Mouse (Mus musculus) MN1 (cell line): ENCODE results near the gene Rasgef1b.

Source experiments
- DNase-seq: peaks from one replicate; pipeline ENCODE4 v3.0.0-alpha.2; 2016; ENCODE audit warnings: low spot score

The Rasgef1b gene

DNA sequence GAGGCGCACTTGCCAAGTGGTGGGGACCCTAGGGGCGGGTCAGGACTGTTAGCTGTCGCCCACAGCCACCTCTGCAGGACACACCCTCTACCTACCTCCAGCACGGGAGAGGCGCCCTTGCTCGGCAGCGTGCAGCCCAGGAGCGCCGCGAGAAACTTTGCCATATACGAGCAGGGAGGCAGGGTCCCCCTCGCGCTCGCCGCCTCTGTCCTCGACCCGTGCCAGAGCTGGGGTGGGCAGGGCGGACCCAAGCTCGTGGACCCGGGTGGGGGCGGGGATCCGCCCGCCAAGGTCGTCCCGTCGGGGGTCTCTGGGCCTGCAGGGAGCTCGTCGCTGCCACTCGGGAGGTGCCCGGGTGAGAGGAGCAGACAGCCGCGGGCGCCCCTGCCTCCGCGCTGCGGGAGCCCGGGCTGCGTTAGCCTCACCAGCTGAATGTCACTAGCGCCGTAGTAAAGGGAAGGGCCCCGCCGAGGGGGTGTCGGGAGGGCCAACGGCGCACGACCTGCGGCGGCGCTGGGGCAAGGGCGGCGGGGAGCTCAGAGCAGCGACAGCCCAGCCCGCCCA lies at the start of gene Rasgef1b:
TSS of gene Rasgef1b (minus strand) at position 417 of the 564 bp plus-strand sequence.
- DNase-seq = no peak

DNA sequence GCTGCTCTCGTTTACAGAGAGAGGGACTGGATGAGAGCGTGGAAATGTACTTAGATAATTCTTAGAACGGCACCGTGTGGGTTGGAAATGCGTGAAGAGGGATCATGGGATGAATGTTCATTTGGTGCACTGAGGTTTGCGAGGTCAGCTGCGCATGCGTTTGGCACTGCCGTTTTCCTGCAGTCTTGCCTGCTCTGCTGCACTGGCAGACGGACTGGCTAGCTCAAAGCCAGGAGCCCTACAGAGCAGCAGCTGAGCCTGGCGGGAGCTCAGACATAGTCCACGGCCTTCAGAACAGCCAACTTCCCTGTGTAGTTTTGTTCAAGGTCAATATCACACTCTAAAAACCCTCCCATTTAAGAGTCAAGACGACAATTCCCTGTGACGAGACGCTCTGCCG lies 46.5 kb upstream of the Rasgef1b start:
- DNase-seq = no peak

GRCm38 (mm10) chr5:99773265-99773664 lies 44.4 kb upstream of the Rasgef1b start:
- DNase-seq = no peak

- DNase-seq = no peak
Observed at GRCm38 (mm10) chr5:99764246-99764645, 35.4 kb upstream of the Rasgef1b start.

DNA sequence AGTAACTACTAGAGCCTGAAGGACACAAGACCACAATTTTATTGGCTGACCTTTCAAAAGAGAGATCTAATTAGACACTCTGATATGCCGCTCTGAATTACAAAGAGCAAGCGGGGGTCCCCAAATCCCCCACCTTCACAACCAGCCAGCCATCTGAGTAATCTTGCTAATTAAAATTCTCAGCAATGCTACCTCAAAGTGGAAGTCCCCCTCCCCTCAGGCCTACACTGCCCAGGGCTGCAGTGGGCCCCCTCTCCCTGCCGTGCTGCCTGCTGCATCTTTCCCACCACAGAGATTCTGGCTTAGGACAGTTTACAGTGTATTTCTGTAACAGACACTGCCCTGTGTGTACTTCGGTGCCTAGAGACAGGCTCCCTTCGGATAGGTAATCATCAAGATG lies 30.0 kb upstream of the Rasgef1b start:
- DNase-seq = no peak

GRCm38 (mm10) chr5:99753843-99754242 lies 25.0 kb upstream of the Rasgef1b start:
- no peak for DNase-seq

- DNase-seq = no peak
Observed at GRCm38 (mm10) chr5:99753368-99753767, 24.5 kb upstream of the Rasgef1b start.

- DNase-seq = no peak
Observed at GRCm38 (mm10) chr5:99752670-99753231, 23.9 kb upstream of the Rasgef1b start.

GRCm38 (mm10) chr5:99748417-99748816 lies 19.6 kb upstream of the Rasgef1b start:
- DNase-seq = no peak

GRCm38 (mm10) chr5:99746087-99746486 lies 17.2 kb upstream of the Rasgef1b start:
- no peak for DNase-seq

GRCm38 (mm10) chr5:99742874-99743273 lies 14.0 kb upstream of the Rasgef1b start:
- no peak for DNase-seq

DNA sequence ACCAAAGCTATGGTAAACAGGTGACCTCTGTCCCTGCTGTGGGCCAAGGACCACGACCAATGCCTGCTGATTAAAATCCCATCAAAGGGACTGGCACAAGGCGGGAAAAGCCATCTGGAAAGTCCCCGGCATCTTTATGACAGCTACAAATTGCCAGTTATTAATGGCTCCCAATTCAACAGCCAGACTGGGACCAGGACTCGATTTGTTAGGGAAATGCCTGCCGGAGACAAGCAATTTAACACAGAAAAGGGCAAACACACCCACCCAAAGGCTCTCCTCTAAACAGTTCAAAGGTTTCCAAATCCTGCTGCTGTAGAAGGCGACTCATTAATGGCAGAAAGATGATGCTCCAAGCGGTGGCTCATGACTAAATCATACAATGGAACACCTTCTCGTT lies 13.2 kb upstream of the Rasgef1b start:
- no peak for DNase-seq

DNA sequence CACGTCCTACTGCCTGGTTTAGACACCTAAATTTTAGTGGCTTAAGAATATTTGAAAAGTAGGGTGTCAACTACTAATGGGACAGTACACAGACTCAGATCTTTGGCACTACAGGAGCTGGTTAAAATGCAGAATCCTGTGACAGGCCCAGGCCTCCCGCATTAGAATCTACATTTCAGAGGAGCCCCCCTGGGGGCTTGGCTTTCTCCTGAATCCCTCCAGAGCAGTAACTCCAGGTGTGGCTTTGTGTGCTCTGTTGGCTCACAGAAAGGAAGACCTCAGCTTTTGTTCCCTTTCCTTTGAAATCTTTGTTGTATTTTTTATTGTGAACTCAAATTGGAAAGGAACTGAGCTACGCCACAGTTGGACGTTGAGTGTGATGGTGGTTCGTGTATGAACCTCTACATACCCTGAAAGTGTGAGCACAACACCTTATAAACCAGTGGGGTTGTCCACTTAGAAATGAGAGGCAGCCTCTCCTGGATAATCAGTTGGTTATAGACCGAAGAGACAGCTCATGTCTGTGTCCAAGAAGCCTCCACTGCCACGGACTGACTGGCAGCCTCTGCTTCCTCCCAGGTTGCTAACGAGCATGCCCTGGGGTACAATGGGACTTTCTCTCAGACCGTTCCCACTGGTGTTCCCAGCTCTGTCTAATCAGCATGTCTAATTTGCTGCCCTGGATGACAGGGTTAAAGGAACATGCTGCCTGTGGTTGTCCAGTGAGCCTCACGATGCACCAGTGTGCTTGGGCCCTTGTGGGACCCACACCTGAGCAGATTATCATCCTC lies 9.3 kb upstream of the Rasgef1b start:
- DNase-seq = no peak

DNA sequence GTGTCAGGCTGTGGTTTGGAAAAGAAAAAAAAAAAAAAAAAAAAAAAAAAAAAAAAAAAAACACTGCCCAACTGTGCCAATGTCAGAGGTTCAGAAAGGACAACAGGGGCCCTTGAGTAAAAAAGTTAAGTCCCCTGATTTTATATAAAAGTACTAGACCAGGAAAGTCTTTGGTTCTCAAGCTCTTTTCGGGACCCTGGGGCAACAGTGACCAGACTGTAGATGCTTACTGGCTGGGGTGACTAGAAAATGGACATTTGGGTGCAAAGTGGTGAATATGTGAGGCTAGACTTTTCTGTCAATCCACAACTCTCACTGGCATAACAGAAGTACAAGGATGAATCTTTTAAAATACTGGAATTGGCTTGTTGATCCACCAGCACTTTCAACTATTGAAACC lies 1.1 kb upstream of the Rasgef1b start:
- DNase-seq = no peak

GRCm38 (mm10) chr5:99729361-99729882 lies 557 bp upstream of the Rasgef1b start:
- no peak for DNase-seq

- DNase-seq = no peak
Observed at GRCm38 (mm10) chr5:99728027-99728451, 826 bp downstream of the Rasgef1b start.

DNA sequence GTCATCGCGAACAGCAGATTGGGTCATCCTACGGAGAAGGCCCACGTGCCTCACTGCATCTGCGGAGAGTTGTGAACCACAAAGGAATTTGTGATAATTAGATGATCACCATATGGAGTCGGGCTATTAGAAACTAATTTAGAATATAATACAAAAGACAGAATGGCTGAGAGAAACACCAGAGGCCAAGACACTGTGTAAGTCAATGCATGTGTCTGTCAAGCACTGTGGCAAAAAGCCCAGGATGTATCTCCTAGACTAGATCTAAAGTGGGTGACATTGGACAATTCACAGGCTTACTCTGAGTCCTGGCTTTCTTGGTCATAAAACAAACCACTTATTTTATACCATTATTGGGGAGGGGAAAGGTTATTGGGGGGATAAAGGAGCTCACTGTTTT lies 4.9 kb downstream of the Rasgef1b start:
- DNase-seq = no peak

DNA sequence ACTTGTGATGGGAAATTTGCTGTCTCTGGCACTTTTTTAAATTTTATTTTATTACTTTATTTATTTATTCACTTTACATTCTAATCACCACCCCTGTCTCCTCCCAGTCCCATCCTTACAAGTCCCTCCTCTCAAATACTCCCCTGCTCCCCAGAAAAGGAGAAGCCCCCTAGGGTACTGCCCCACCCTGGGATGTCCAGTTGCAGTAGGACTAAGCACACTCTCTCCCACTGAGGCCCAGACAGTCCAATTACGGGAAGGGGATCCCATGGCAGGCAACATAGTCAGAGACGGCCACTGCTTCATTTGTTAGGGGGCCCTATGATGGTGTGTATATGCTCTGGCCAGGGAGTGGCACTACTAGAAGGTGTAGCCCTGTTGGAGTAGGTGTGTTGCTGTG lies 6.6 kb downstream of the Rasgef1b start:
- no peak for DNase-seq

DNA sequence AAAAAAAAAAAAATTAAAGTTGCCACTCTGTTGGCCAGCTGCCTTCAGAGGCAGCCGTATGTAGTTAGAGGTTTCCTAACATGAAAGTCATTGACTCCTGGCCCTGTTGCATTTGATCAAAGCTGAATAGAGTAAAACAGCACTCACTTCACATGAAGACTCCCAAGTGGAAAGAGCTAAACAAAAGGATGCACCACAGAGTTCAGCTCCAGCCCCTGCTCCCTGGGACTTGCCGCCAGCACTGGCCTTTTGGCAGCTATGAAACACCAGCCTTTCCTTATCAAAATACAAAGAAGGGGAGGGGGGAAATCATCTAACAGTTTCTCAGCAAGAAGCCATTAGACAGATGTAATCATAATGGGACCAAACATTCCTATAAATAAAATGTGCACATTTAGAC lies 8.3 kb downstream of the Rasgef1b start:
- no peak for DNase-seq

GRCm38 (mm10) chr5:99717917-99718316 lies 10.9 kb downstream of the Rasgef1b start:
- DNase-seq = no peak

DNA sequence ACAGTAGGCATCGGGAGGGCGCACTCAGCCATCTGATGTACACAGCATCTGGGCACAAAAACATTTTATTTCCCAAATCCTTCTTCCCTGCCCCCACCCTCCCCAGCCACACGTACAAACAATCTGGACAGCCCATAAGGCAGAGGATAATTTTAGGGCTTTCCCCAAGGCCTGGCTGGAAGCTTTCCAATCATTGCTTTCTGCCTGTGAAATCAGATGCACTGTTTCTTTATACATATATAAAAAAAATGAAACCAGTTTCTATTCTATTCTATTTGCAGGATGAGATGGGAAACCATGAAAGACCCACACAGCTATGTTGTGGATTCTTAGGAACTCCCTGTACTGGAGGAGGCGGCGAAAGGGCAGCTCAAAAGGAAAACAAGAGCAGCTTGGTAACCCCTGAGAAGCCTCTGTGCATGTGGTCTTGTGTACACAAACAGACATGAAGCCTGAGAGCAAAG lies 13.6 kb downstream of the Rasgef1b start:
- no peak for DNase-seq

DNA sequence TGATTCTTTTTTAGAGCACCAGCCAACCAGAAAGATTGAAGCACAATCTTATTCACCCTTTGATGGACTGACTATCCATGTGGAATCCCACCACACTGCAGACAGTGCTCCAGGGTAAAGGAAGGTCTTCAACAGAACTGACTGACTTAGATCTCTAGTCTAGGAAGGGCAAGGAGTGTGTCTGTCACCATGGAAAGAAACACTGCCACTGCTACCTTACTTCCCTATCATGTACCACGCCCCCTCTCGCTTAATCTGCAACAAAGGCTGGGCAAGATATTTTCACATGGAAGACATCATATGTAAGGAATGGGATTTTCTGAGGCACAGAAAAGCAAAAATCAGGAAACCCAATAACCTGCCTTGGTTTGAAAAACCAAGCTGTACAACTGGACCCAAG lies 16.9 kb downstream of the Rasgef1b start:
- no peak for DNase-seq

DNA sequence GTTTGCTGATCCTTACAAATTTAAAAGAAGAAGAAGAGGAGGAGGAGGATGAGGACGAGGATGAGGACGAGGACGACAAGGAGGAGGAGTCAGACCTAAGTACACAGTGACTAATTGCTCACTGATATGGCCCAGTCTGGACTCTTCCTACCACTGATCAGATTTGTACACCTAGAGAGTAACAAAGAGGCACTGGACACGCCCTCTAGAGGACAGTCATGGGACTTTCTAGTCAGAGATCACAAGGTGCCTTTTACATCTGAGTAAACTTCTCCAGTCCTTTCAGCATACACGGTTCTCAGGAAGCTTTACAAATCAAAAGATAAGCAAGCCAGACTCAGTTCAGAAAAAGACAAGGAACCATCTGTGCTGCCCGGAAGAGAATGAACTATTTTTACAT lies 20.2 kb downstream of the Rasgef1b start:
- no peak for DNase-seq
